Mouse (Mus musculus) lung, embryonic 16.5 days (tissue): ENCODE measurements around the gene Nol11. TPM values are rescaled to one million over a fixed set of nuclear protein-coding genes. Genes with fewer than 3 reads are reported as not detected.
A peak's percentile ranks its signal among the peaks of the same experiment; 100 is the strongest.
"Not testable (repeated sequence)": the region's sequence is repeated elsewhere in the genome, so short reads cannot be mapped to it uniquely, and the experiment has no call there.

Experiments
- ATAC-seq: fragments of 200-750 bp; cut with Nextera tagmentation; 2 replicates; pipeline ENCODE4 v1.8.0; 2017; ENCODE audit warnings: low read depth, mild to moderate bottlenecking, moderate library complexity
- H3K27ac ChIP-seq: fragments of 300-500 bp; sonication (generic); 2 replicates; pipeline ENCODE4 v1.5.1; 2014; ENCODE audit warnings: mild to moderate bottlenecking, control low read depth, low read length
- H3K27me3 ChIP-seq: fragments of 300-500 bp; sonication (generic); 2 replicates; pipeline ENCODE4 v1.6.1; 2014; ENCODE audit warnings: low read depth, low read length, mixed read lengths; ENCODE audit not compliant: control insufficient read depth, insufficient read depth
- H3K36me3 ChIP-seq: fragments of 300-500 bp; sonication (generic); 2 replicates; pipeline ENCODE4 v1.6.1; 2014; ENCODE audit warnings: low read length; ENCODE audit not compliant: control insufficient read depth, insufficient read depth
- H3K4me1 ChIP-seq: fragments of 300-500 bp; sonication (generic); replicated peaks from 2 replicates; pipeline ENCODE4 v1.6.1; 2014; ENCODE audit warnings: low read length, mixed read lengths; ENCODE audit not compliant: control insufficient read depth, insufficient read depth
- H3K4me2 ChIP-seq: fragments of 300-500 bp; sonication (generic); 2 replicates; pipeline ENCODE4 v1.6.1; 2014; ENCODE audit warnings: low read depth, low read length, control low read depth
- H3K4me3 ChIP-seq: fragments of 300-500 bp; sonication (generic); 2 replicates; pipeline ENCODE4 v1.5.1; 2014; ENCODE audit warnings: mild to moderate bottlenecking, low read length, control low read depth
- H3K9ac ChIP-seq: fragments of 300-500 bp; sonication (generic); 2 replicates; pipeline ENCODE4 v1.6.1; 2014; ENCODE audit warnings: low read length, control low read depth
- H3K9me3 ChIP-seq: fragments of 300-500 bp; sonication (generic); 2 replicates; pipeline ENCODE4 v1.6.1; 2016; ENCODE audit warnings: low read length; ENCODE audit not compliant: control insufficient read depth
- WGBS: fragments of 180-500 bp; shearing (Covaris S2); extraction: QIAGEN DNeasy Blood & Tissue Kit; methylation state at CpG from one replicate; pipeline ENCODE4 v1.1.7; 2014; 5-methylcytosine and 5-hydroxymethylcytosine counted together
- polyA plus RNA-seq: library from polyadenylated mRNA; unstranded; fragments of >200 nt; fragmentation: Nextera tagmentation; extraction: Ambion mirVana; gene quantifications from 2 replicates; pipeline ENCODE4 v1.2.1, GENCODE M21; 2015

Nol11 gene
- polyA plus RNA-seq, 1 experiment from 2014 or later = 49.4 TPM

GRCm38 (mm10) chr11:107129641-107130040, 59.5 kb downstream of the Nol11 start:
- ATAC-seq = no peak
- H3K4me3 ChIP-seq = peak overlapping the region; percentile 67
- H3K9me3 ChIP-seq = no peaks in the 10 kb centered on the region
- H3K4me2 ChIP-seq = peak overlapping the region; percentile 66
- peaks cover 16% of the 10 kb centered on the region for H3K4me1 ChIP-seq
- H3K36me3 ChIP-seq = no peaks in the 10 kb centered on the region
- H3K9ac ChIP-seq = peak overlapping the region; percentile 34
- no peaks in the 10 kb centered on the region for H3K27me3 ChIP-seq
- no peak overlapping the region for H3K27ac ChIP-seq
- 12% methylated on average over 2 of the region's 2 CpGs for WGBS

DNA sequence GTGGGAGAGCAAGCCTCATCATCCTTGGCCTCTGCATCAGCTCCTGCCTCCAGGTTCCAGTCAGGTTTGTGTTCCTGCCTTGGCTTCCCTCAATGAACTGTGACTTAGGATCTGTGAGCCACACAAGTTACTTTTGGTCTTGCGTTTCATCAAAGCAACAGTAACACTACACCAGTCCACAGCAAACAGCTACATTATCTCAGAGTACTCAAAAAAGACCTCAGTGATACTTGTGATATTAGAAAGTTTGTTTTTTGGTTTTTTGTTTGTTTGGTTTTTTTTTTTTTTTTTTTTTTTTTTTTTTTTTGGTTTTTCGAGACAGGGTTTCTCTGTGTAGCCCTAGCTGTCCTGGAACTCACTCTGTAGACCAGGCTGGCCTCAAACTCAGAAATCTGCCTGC, 62.5 kb downstream of the Nol11 start:
- not testable (repeated sequence) for H3K9me3 ChIP-seq, H3K36me3 ChIP-seq, H3K27ac ChIP-seq, H3K27me3 ChIP-seq, H3K4me3 ChIP-seq, H3K4me2 ChIP-seq, H3K9ac ChIP-seq, ATAC-seq
- WGBS = 91% methylated on average over 1 of the region's 2 CpGs
- H3K4me1 ChIP-seq = peaks cover 13% of the 10 kb centered on the region

DNA sequence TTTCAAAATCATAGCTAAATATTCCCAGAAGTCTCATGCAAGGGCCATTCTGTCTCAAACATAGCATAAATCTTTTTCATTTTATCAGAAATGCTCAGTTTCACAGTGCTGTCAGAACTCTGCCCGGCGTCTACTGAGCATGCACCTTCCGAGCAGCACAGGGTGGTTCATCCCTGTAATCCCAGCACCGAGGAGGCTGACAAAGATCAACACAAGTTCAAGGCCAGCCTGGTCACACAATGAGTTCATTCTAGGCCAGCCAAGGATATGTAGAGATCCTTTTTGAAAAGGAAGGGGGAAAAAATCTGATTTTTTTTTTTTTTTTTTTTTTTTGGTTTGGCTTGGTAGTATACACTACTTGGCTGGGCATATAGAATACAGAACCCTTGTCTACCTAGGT, 64.2 kb downstream of the Nol11 start:
- no peak for ATAC-seq
- H3K4me2 ChIP-seq = no peak overlapping the region
- no peak overlapping the region for H3K9ac ChIP-seq
- H3K4me1 ChIP-seq = peaks cover 13% of the 10 kb centered on the region
- no peak overlapping the region for H3K27ac ChIP-seq
- H3K36me3 ChIP-seq = no peaks in the 10 kb centered on the region
- no peak overlapping the region for H3K4me3 ChIP-seq
- WGBS = 71% methylated on average over 4 of the region's 4 CpGs
- H3K9me3 ChIP-seq = no peaks in the 10 kb centered on the region
- H3K27me3 ChIP-seq = no peaks in the 10 kb centered on the region

GRCm38 (mm10) chr11:107124327-107124731, 64.9 kb downstream of the Nol11 start:
- Histone ChIP-seq H3K9ac (no peak overlapping the region), H3K27ac (no peak overlapping the region)

DNA sequence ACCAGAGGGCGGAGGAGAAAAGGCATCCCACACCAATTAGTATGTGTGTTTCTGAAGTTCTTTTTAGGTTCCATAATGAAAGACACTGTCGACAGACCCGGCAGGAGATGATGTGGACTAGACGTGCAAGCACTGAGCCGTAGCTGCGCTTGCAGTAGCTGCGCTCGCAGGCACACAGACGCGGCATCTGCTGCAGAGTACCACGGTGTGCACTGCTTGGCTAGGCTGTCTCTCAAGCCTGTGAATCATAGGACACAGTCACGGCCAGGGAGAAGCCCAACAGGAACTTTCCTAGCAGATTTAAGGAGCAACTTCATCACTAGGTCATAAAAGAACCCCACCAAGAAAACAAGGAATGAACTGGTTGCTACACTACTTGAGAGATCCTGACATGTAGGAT, 71.4 kb downstream of the Nol11 start:
- Histone ChIP-seq H3K4me2 (no peak overlapping the region), H3K4me1 (peaks cover 25% of the 10 kb centered on the region), H3K9ac (no peak overlapping the region), H3K36me3 (no peaks in the 10 kb centered on the region), H3K9me3 (no peaks in the 10 kb centered on the region), H3K27ac (no peak overlapping the region), H3K27me3 (no peaks in the 10 kb centered on the region), H3K4me3 (no peak overlapping the region)
- WGBS = 77% methylated on average over 12 of the region's 12 CpGs
- ATAC-seq = no peak

More at GRCm38 (mm10) chr11:107124327-107124731, 64.9 kb downstream of the Nol11 start:
- Histone ChIP-seq H3K9me3 (no peaks in the 10 kb centered on the region), H3K36me3 (no peaks in the 10 kb centered on the region), H3K4me1 (peaks cover 10% of the 10 kb centered on the region), H3K27me3 (no peaks in the 10 kb centered on the region), H3K4me2 (no peak overlapping the region), H3K4me3 (no peak overlapping the region)
- 20% methylated on average over 7 of the region's 7 CpGs for WGBS
- ATAC-seq = peak; percentile 74

Other genes with a start within 250 kb of the Nol11 start
- gene Kpna2, start 189.8 kb downstream of the Nol11 start, polyA plus RNA-seq = 437 and 492 TPM in 2 replicates
- gene 1810010H24Rik, start 163.7 kb downstream of the Nol11 start, polyA plus RNA-seq = 4.4 and 5.1 TPM in 2 replicates
- gene Bptf, start 57.3 kb downstream of the Nol11 start, polyA plus RNA-seq = 28.2 and 29.9 TPM in 2 replicates